ENCODE assay signal across 16 mouse cellular contexts in genomic region chr14:35906313-35906712, GRCm38 (mm10).
DNase-seq lines count a peak whose midpoint lies in the region; ATAC-seq lines count a peak whose summit lies in the region.
"Had no signal": no experiment of that assay in that cellular context is flagged by ENCODE, and none has a peak within 500 bp of the region (broad histone marks: within the 10 kb centered on the region; RNA-seq: fewer than 3 reads in every experiment).

No protein-coding gene starts in this region.

- no peak for DNase-seq in cerebellum, postnatal 4 days (ENCODE audit: low spot score in 2 of 2)
- DNase-seq in cerebellum, adult 18-20 months: peak; percentile 23 to 28
- DNase-seq in cerebellum, adult 9-11 months: peak; percentile 66
- DNase-seq in cerebellum, postnatal 36 days: peak; percentile 30 to 34
- DNase-seq in ovary, adult 18-20 months (ENCODE audit: low spot score): no peak
- no peak for DNase-seq in heart, postnatal 36 days
- no peak for DNase-seq in adrenal gland, adult 18-20 months (ENCODE audit: low spot score in 2 of 2)
- DNase-seq: adrenal gland, postnatal 14 days; B cell, adult 2 months; gastrocnemius, adult 2 months; gastrocnemius, postnatal 25 days; kidney, adult 2 months had no signal

- peak; percentile 74; the same call in 1 of the 2 replicates for ATAC-seq in cerebellum, adult (ENCODE audit: insufficient number of reproducible peaks, low FRiP score, low TSS enrichment)
- ATAC-seq: CD4-positive, CD25-positive, alpha-beta regulatory T cell, adult 4 months; forebrain, embryonic 14.5 days; intestine, embryonic 16.5 days had no signal

- intact Hi-C loops in heart, postnatal 36 days (cut with DNase I): no loop called here

Comparison
In these comparisons a context has a peak if more than half of its experiments do, and no peak if none do; other contexts are left out.
1. DNase-seq: peak in cerebellum, adult 18-20 months (2 of 2), cerebellum, adult 9-11 months (single experiment) and cerebellum, postnatal 36 days (2 of 2); none in cerebellum, postnatal 4 days (0 of 2), ovary, adult 18-20 months (single experiment), heart, postnatal 36 days (0 of 2) and adrenal gland, adult 18-20 months (0 of 2).